Mouse (Mus musculus) gastrocnemius, postnatal 14 days (tissue): ENCODE data around the gene Pex26. TPM values are rescaled to one million over a fixed set of nuclear protein-coding genes. Genes with fewer than 3 reads are reported as not detected.
A peak's percentile ranks its signal among the peaks of the same experiment; 100 is the strongest.

Experiments
- DNase-seq: peaks from one replicate; pipeline ENCODE4 v3.0.0; 2021; ENCODE audit warnings: mixed read lengths
- intact Hi-C: fragments of 180-260 bp; cut with DNase I; formaldehyde crosslinking; loops from one replicate; pipeline ENCODE4 v1.15.1; 2025; ENCODE audit warnings: low total_unique reads
- total RNA-seq, 2 experiments: library from RNA; stranded (reverse); gene quantifications; 2 replicates each; pipeline ENCODE4 v1.2.3; 2021

The Pex26 gene
- total RNA-seq, 2 experiments from 2014 or later: 2.7 to 3.5 TPM

DNA sequence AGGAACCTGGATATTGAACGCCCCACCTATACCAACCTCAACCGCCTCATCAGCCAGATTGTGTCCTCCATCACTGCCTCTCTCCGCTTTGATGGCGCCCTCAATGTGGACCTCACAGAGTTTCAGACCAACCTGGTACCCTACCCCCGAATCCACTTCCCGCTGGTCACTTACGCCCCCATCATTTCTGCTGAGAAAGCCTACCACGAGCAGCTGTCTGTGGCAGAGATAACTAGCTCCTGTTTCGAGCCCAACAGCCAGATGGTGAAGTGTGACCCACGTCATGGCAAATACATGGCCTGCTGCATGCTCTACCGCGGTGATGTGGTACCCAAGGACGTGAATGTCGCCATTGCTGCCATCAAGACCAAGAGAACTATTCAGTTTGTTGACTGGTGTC lies 39.5 kb downstream of the Pex26 start:
- intact Hi-C loops: no loop called here
- no peak for DNase-seq

DNA sequence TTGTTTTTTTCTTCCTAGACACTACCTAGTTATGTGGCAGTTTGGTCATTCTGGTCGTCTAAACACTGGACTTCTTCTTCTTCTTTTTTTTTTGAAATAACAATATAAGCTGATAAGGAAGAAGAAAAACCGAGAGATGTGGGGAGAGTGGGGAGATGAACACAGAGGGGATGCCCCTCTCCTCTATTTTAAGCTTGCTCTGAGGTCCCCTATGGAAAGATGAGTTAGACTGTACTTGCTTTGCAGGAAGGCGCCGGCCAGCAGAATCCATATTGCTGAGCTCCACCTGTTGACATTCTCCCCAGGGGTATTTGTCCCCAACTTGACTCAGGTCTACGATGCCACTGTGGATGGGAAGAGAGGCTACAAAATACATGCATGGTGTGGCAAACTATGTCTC lies 40.6 kb downstream of the Pex26 start:
- intact Hi-C loops: no loop called here
- no peak for DNase-seq

DNA sequence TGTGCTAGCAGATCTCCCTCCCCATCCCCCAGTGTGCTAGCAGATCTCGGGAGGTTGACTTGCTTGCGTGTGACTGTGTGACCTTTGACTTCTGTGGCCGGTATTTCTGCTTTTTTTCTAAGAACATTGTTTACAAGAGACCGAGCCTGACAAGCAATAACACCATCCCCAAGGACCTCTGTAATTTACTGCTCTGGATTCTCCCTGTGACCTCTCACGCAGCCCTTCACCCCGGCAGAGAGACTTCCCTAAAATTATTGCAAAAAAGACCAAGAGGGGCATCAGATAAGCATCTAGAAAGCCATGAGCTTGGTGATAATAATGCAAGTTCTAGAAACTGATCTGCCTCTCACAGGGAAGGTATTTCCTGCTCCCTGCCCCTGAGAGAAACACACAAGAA lies 41.5 kb downstream of the Pex26 start:
- no peak for DNase-seq
- intact Hi-C loops: no loop called here

DNA sequence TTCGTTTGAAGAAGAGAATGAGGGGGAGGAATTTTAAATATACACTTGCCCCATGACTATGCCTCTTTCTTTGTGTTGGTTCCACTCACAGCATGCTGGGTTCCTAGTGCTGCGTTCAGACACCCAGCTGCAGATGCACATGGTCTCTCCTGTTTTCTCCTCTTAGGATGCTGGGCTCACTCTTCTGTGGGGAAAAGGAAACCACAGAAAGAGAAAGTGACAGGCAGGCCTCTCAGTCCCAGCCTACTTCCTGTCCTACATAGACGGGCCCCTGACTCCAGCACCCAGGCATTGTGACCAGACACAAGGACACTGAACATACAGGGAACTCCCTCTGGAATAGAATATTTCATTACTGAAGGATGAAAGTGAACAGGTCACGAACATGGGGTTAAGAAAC lies 42.6 kb downstream of the Pex26 start:
- intact Hi-C loops: no loop called here
- no peak for DNase-seq

DNA sequence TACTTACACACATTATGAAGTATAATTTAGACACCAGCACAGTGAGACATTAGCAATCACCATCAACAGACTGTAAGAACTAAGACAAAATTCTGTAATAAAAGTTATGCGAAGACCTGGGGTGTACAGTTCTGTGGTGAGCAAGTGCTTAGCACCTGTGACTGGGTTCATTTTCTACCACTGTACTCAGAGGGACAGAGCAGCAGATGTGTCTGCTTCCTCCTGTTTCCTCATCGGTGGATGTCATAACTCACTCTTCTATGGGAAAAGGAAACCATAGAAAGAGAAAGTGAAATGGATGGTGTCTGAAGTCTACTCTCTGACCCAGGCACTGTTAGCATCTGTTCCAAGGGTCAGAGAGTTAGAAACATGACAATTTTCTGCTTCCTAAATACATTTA lies 43.3 kb downstream of the Pex26 start:
- DNase-seq: no peak
- intact Hi-C loops: no loop called here

DNA sequence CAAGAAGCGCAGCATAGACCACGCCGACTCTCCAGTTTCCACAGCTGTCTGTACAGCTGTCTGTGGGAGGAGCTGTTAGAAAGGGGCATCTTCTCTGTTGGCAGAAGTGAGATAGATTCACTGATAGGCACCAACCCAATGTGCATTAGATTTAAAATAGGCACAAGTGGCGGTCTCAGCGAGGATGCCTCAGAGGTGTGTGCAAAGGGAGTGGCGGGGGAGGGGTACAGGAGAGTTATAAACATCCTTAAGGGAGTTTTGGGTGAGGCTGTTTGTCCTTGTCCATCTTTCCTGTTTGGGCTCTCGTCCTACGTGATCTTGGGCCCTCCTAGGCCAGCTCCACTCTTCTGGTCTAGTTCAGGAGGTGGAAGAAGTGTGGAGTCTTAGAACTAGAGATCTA lies 45.0 kb downstream of the Pex26 start:
- intact Hi-C loops: no loop called here

DNA sequence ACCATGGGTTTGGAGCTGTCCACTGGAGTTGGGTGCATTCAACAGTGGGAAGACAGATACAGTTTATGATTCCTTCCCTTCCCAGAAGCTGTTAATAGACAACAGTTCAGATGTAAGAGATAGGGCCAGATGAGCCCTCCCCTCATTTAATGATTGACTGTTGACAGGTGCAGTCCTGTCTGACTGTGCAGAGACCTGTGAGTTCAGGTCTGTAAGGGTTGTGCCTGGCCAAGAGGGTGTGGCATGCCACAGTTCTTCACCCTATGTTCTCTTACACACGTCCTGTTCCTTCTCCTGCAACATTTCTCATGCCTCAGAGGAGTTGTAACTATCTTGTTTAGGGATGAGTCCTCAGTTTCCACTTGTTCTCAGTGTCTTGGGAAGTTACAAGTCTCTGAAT lies 49.2 kb downstream of the Pex26 start:
- intact Hi-C loops: no loop called here
- DNase-seq: no peak

More for the DNA sequence above, 45.0 kb downstream of the Pex26 start:
- DNase-seq: no peak

DNA sequence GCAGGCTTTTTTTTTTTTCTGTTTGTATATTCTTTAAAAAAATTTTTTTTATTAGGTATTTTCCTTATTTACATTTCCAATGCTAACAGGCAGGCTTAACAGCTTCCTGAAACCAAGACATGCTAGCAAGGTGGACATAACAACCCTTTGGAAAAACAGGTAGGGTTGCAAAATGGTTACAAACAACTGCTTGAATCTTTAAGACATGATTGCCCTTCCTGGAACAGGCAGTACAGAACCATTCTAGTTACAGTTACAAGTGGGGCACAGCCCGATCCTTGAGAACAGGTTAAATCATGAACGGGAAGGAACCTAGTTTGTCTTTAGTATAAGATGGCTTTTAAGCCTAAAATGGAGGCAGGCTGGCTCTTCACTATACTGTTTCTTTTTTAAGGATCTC lies 52.9 kb downstream of the Pex26 start:
- no peak for DNase-seq
- intact Hi-C loops: no loop called here

DNA sequence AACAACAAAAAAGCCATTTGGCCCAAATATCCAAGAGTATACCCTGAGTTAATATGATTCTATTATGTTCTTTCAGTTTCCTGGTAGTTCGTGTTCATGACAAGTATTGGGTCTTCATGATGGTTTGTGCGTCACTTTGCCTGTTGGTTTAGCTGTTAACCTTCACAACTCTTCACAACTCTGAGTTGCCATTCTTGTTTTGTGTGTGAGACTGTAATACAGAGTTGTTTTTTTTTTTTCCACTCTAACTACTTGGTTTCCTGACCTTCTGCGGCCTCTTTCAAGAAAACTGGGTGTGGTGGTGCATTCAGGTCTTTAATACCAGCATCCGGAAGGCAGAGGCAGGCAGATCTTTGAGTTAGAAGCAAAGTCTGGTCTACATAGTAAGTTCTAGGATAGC lies 54.7 kb downstream of the Pex26 start:
- intact Hi-C loops: no loop called here
- no peak for DNase-seq

DNA sequence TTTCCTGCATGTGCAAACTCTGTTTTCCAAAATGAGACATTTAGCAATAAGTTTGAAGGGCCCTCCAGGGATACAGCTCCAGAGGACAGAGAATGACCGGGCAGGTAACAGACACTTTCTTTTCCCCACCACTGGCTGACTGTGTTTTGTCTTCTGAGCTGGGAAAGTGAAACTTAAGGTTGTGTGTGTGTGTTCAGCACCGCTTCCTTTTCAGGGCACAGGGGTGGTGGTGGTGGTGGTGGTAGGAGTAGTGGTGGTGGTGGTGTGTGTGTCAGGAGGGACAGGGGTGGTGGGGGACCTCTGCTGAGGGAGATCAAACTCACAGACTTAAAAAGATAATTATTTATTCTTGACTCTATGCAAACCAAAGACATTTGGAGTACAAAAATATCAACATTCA lies 58.3 kb downstream of the Pex26 start:
- intact Hi-C loops: no loop called here
- DNase-seq: no peak

DNA sequence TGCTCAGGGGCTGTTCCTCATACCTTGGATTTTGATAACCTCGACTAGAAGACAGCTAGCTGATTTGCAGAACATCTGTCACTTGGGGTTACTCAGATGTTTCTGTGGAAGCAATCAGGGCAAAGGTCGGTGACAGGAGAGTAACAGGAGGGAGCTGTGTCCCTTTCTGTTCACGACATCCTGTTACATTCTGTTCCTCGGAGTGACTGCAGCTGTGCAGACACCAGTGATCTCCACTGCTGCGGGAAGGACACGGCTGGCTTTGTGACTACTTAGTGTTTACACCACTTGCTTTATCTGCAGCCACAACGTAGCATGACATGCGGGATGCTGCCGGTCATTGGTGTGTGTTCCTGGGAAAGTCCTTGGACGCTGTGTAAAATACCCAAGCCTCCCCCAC lies 59.7 kb downstream of the Pex26 start:
- no peak for DNase-seq
- intact Hi-C loops: no loop called here

DNA sequence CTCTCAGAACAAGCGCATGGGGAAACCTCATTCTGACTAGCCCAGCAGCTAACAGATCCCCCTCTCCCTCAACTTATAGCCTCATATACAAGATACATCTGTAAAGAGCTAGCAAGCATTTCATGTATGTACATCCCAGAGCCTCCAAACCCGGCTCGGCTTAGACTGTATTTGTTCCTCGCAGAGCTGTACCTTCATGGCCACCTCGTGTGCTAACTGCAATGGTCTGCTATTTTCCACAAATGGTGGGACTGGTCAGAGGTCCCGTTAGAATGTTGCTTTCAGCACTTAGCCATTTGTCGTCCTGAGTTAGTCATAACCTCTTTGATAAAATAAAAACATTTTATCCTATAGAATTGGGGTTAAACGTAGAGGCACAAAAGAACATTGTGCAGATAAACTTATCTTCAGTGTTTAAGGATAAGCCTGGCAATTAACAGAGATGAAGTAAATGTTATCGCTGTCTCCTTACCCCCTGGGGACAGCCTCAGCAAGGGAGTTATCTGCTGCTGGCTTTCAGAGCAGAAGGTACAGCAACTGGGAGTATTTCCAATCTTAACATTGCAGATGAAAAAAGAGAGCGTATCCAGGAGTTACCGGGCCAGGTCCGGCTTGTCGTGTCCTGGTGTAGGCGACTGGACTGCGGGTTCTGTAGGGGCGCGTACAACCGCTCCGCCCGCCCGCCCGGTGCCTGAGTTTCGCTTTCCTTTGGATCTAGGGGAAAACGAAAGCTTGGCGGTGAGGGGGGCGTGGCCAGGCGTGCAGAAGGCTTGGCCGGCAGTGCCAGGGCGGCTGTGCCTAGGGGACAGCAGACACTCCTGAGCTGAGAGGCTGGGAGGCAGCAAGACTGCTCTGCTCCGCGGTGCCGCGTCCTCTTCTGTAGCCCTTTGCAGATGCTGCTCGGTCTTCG lies 61.9 kb downstream of the Pex26 start, which contains the start of gene Usp18:
Gene Usp18 (plus strand): TSS at position 780 of the 910 bp plus-strand sequence.
- DNase-seq: peak; percentile 92
- intact Hi-C loops: no loop called here

DNA sequence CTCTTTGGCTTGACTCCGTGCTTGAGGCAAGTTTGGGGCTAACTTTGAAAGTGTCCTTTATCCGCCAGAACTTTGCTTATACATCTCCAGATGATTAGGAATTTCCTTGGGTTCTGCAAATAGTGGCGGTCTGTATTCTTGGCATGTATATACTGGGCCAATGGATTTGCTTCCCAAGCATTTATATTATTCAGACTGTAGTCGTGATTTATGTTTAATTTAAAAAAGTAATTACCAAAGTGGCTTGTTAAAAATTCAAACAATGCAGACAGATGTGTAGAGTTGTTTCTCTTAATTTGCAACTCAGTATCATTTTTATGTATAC lies 62.5 kb downstream of the Pex26 start:
- no peak for DNase-seq
- intact Hi-C loops: no loop called here

Other genes with a start within 250 kb of the Pex26 start
- 10 to 100 TPM; 45.6 to 53.0 TPM for gene Mical3, start 52.7 kb upstream of the Pex26 start, total RNA-seq
- gene Tuba8, start 27.0 kb downstream of the Pex26 start, total RNA-seq: 100 to 1,000 TPM; 149 to 227 TPM
- under 1 TPM; 0.47 to 0.78 TPM for gene Usp18, start 62.2 kb downstream of the Pex26 start, total RNA-seq
- gene Slc6a13, start 116.6 kb downstream of the Pex26 start, total RNA-seq: 1 to 10 TPM; 1.4 to 2.1 TPM
- gene Slc6a12, start 159.4 kb downstream of the Pex26 start, total RNA-seq: under 1 TPM; 0.29 to 0.69 TPM